Mouse (Mus musculus) cerebellum, adult 2 months (tissue): ENCODE measurements around the gene Erp44. TPM values are rescaled to one million over a fixed set of nuclear protein-coding genes. Genes with fewer than 3 reads are reported as not detected.

ENCODE experiments used
- DNase-seq, 2 experiments: peaks; one replicate each; pipeline ENCODE4 v3.0.0; 2021
- H3K27ac ChIP-seq: fragments of 200-500 bp; 2 replicates; pipeline ENCODE4 v1.5.1; 2012; ENCODE audit warnings: low read length, control low read depth, inconsistent platforms; ENCODE audit not compliant: insufficient read depth
- H3K27me3 ChIP-seq: fragments of 200-500 bp; 2 replicates; pipeline ENCODE4 v1.6.1; 2012; ENCODE audit warnings: inconsistent platforms, mild to moderate bottlenecking, low read length, moderate library complexity; ENCODE audit not compliant: control insufficient read depth, insufficient read depth
- H3K4me1 ChIP-seq: fragments of 200-500 bp; 2 replicates; pipeline ENCODE4 v1.6.1; 2011; ENCODE audit warnings: low read length; ENCODE audit not compliant: control insufficient read depth, insufficient read depth
- H3K4me3 ChIP-seq: fragments of 200-500 bp; replicated peaks from 2 replicates; pipeline ENCODE3; 2011; ENCODE audit warnings: mild to moderate bottlenecking, low read depth, low read length, control low read depth; ENCODE audit not compliant: insufficient read depth
- CTCF ChIP-seq: fragments of 200-500 bp; IDR thresholded peaks from 2 replicates; pipeline ENCODE4 v1.5.1; 2011; ENCODE audit warnings: low read depth, mild to moderate bottlenecking, control low read depth, low read length, moderate library complexity, borderline replicate concordance; ENCODE audit not compliant: insufficient read depth
- POLR2A ChIP-seq: fragments of 200-500 bp; IDR thresholded peaks from 2 replicates; pipeline ENCODE4 v1.6.1; 2011; ENCODE audit warnings: low read length, control low read depth, borderline replicate concordance; ENCODE audit not compliant: insufficient read depth
- WGBS: fragments of 180-500 bp; shearing (Covaris S2); methylation state at CpG from one replicate; pipeline ENCODE4 v1.1.7; 2018; 5-methylcytosine and 5-hydroxymethylcytosine counted together
- polyA plus RNA-seq: library from polyadenylated mRNA; depleted of rRNA; stranded (reverse); fragments of >200 nt; gene quantifications from 2 replicates; pipeline ENCODE4 v1.2.3, GENCODE M21; 2012; rRNA removed

Gene Erp44
- 28.1 and 31.2 TPM in 2 replicates for polyA plus RNA-seq

GRCm38 (mm10) chr4:48279498-48280134, at the start of gene Erp44, which contains the start of gene Invs:
Gene Erp44 (minus strand): TSS chr4:48279558.
Gene Invs (plus strand): TSS chr4:48279760.
- peak; percentile 96 to 98 for DNase-seq
- under 1% methylated on average over 41 of the region's 41 CpGs for WGBS
- no peaks in the 10 kb centered on the region for H3K27me3 ChIP-seq
- peak within 1 kb of the TSS; percentile 91 for H3K4me3 ChIP-seq
- peak within 1 kb of the TSS; percentile 85 for H3K27ac ChIP-seq
- TF ChIP-seq POLR2A (0 out of 2 replicates have a peak, but pooled peaks have one; percentile 39), CTCF (no peak)
- peaks cover 4% of the 10 kb centered on the region; the same call in 1 of the 2 replicates for H3K4me1 ChIP-seq

GRCm38 (mm10) chr4:48328042-48328441, 48.7 kb upstream of the Erp44 start:
- Histone ChIP-seq H3K4me1 (no peaks in the 10 kb centered on the region), H3K27ac (no peak overlapping the region), H3K4me3 (no peak overlapping the region), H3K27me3 (no peaks in the 10 kb centered on the region)
- DNase-seq: no peak
- TF ChIP-seq POLR2A: no peak
- TF ChIP-seq CTCF: no peak
- WGBS: 76% methylated on average over 2 of the region's 2 CpGs

- TF ChIP-seq POLR2A: no peak
- TF ChIP-seq CTCF: no peak
- no peak for DNase-seq
These were observed 47.8 kb upstream of the Erp44 start for GRCm38 (mm10) chr4:48327192-48327591.

GRCm38 (mm10) chr4:48322095-48322494, 42.7 kb upstream of the Erp44 start:
- no peak overlapping the region for H3K4me3 ChIP-seq
- H3K27ac ChIP-seq: no peak overlapping the region
- H3K27me3 ChIP-seq: no peaks in the 10 kb centered on the region
- 85% methylated on average over 1 of the region's 1 CpGs for WGBS
- DNase-seq: no peak
- no peaks in the 10 kb centered on the region for H3K4me1 ChIP-seq
- TF ChIP-seq CTCF: no peak
- no peak for TF ChIP-seq POLR2A

More at GRCm38 (mm10) chr4:48327192-48327591, 47.8 kb upstream of the Erp44 start:
- H3K27me3 ChIP-seq: no peaks in the 10 kb centered on the region
- H3K4me1 ChIP-seq: no peaks in the 10 kb centered on the region
- H3K27ac ChIP-seq: no peak overlapping the region
- H3K4me3 ChIP-seq: no peak overlapping the region

GRCm38 (mm10) chr4:48321276-48321675, 41.9 kb upstream of the Erp44 start:
- no peaks in the 10 kb centered on the region for H3K27me3 ChIP-seq
- WGBS: 73% methylated on average over 1 of the region's 1 CpGs
- H3K4me1 ChIP-seq: no peaks in the 10 kb centered on the region
- H3K27ac ChIP-seq: no peak overlapping the region
- peak in 1 of 2 experiments; percentile 6 for DNase-seq
- H3K4me3 ChIP-seq: no peak overlapping the region
- TF ChIP-seq CTCF (no peak), POLR2A (no peak)

- Histone ChIP-seq H3K4me1 (no peaks in the 10 kb centered on the region), H3K27me3 (no peaks in the 10 kb centered on the region), H3K27ac (no peak overlapping the region), H3K4me3 (no peak overlapping the region)
- TF ChIP-seq CTCF (no peak), POLR2A (no peak)
- WGBS: 90% methylated on average over 3 of the region's 3 CpGs
- DNase-seq: no peak
These were observed 36.7 kb upstream of the Erp44 start for GRCm38 (mm10) chr4:48316036-48316435.

- H3K4me3 ChIP-seq: no peak overlapping the region
- TF ChIP-seq CTCF (no peak), POLR2A (no peak)
- H3K27me3 ChIP-seq: no peaks in the 10 kb centered on the region
- 93% methylated on average over 3 of the region's 3 CpGs for WGBS
- no peak overlapping the region for H3K27ac ChIP-seq
- no peak for DNase-seq
- H3K4me1 ChIP-seq: no peaks in the 10 kb centered on the region
These were observed 35.5 kb upstream of the Erp44 start for GRCm38 (mm10) chr4:48314814-48315213.

GRCm38 (mm10) chr4:48287086-48287757, 7.9 kb upstream of the Erp44 start:
- DNase-seq: no peak
- H3K27ac ChIP-seq: no peak overlapping the region
- H3K4me1 ChIP-seq: no peaks in the 10 kb centered on the region
- TF ChIP-seq POLR2A (no peak), CTCF (no peak)
- no peaks in the 10 kb centered on the region for H3K27me3 ChIP-seq
- H3K4me3 ChIP-seq: no peak overlapping the region
- 33% methylated on average over 5 of the region's 5 CpGs for WGBS
